Mouse (Mus musculus) fat pad, adult 2 months (tissue): ENCODE data around the gene Idh1.

Source experiments
- DNase-seq: peaks from one replicate; pipeline ENCODE4 v3.0.0-alpha.2; 2011; ENCODE audit warnings: low read depth, low spot score; ENCODE audit errors: extremely low read depth

The Idh1 gene

DNA sequence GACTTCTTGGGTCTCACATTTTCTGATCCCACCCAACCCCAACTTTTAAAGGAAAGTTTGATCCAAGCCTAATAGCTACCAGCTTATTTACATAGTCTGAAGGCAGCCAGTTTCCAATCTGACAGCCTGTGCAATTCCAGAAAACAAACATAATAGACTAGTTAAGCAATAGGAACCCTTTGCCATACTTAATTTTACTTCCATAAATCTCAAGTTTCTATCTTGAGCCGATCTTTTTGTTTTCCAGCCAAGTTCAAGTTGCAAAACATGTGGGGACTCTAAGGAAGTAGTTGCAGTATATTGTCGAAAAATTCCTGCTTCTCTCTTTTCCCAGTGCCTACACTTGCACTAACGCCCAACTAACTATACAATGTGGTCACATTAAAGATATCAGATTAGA is 8.8 kb downstream of the Idh1 start:
- peak; percentile 95 for DNase-seq

DNA sequence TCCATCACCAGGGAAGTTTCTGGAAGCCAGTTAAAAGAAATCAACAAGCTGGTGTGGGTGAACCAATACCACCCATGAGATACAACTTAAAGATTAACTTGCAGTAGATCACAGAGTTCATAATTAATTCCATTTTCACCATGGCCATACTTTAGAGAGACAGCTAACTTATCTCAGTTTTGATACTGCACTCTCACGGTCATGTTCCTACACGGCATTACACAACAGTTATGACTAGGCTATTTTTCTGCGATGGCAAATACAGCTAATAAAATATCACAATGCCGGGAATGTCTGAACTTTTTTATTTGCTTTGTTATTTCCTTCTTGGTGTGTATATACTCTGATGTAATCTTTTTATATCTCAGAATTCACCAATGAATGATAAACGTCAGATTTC is 9.4 kb downstream of the Idh1 start:
- DNase-seq: no peak

DNA sequence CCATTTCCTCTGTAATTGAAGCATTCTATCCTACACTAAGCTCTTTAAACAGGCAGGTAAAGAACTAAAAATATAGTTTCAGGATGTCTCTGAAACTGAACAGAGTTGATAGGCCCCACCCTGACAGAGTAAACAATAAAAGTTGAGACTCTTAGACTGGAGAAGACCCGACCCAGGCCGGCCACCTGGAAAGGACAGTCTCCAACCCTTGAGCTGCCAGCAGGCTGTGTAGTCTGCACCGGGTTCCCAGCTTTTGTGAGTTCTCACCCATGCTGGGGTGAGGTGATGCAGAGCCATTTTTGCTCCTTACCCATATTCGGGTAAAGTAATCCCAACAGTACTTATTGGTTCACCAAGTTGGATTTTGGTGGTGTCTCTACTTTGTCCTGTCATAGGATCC is 10.1 kb downstream of the Idh1 start:
- DNase-seq: no peak

DNA sequence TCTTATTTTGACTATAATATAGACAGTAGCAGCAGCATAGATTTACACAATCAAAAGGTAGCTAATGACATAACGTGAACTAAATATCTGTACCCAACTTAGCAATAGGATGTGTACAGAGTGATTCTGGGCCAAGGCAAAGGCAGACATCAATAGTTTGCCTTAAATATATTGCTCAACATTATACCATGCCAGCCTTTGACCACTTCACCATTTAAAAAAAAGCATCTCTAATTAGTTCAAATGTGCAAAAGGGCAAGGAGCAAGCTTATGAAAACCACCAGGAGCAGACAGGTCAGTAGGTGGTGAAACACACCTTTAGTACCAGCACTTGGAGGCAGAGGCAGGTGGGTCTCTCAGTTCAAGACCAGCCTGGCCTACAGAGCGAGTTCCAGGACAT is 12.6 kb downstream of the Idh1 start:
- DNase-seq: no peak

DNA sequence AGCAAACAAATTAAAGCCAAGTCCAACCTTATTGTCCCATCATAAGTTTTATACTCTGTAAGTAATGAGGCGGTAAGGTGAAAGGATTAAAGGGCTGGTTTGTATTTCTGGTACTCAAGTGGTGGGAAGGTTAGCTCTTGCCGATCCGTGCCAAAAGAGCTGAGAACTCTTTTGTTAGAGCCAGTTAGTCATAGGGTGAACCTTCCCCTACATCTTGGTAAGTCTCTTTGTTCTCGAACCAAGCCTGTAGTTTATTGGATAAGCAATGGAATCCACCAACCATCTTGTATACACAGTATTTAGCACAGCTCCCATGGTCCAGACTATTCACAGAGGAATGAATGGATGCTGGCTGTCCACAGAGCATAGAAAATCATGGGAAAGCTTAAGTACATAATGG is 14.7 kb downstream of the Idh1 start:
- DNase-seq: no peak

DNA sequence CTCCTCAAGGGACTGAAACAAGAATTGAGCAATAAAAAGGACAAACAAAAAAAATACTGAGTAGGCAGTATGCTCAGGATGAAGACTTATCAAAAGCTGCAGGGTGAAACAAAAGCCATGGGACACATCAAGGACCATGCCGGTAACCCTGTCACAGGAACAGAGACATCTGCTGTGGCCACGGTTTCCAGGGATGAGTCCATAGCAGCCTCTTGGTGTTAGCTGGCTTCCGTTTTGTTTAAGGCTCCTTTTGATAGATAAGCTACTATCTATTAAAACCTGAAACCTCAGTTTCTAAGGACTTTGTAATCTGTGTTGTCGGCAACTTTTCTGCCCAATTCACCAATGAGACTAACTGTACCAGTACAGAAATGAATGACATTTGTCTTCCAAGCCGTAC is 16.4 kb downstream of the Idh1 start:
- DNase-seq: no peak

DNA sequence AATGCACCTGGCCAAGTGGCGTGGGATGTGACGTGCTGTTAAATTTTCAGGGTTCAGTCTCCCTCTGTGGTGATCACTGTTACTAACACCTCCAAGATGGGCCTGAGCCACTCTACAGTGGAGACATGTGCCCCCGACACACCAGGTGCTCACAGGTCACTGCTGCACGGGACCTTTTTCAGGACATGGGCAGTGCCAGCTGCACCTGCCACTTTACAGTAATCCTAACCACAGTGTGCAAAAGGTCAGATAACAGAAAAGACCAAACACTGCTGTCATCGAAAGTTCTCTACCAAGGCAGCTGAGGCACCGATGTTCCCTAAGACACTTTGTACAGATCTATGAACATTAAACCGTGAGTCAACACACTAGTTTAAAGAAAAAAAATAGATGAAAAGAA is 16.8 kb downstream of the Idh1 start:
- no peak for DNase-seq

DNA sequence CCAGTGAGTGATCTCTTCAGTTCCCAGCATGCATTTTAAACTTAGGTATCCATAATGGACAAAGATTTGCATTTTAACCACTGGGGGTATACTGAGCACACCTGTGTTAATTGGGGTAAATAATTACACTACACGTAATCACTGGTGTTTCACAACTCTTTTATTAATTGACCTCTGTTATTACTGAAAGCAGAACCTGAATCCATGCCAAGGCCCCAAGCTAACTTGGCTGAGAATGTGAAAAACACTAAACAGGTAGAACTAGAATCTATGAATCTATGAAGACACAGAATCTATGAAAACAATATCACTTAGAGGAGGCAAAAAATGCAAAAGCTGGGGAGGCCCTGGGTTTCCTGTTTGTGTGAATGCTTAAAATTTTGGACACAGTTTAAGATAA is 18.8 kb downstream of the Idh1 start:
- DNase-seq: no peak

DNA sequence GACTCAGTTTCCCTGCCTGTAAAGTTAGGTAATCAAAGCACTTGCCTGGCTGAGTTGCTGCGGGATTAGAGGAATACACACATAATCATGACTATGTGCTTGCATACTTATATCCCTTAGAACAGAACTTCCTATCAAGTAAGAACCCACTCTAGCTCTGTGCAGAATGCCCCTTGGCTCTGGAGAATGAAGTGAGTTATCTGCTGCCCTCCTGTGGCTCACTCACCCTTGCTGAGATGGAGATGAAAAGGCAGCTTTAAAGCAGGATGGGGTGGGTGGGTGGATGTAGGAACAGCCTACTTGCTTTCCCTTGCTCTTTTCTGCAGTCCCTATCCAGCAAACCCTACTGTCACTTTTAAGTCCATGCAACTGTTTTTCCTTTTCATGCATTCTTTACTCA is 24.1 kb downstream of the Idh1 start:
- no peak for DNase-seq

DNA sequence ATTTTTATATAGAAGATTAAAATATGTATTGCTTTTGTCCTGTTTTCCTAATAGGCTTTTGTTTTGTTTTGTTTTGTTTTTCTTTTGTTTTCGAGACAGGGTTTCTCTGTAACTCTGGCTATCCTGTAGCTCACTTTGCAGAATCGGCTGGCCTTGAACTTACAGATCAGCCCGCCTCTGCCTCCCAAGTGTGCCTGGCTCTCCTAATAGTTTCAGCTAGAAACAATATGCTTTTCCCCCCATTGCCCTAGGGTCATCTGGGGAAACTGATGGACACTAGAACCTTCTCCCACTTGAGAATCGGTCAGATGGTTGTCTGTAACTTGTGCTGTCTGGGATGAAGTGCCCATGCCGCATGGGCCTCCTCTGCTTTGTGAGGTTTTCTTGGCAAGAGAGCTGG is 30.2 kb downstream of the Idh1 start:
- no peak for DNase-seq

DNA sequence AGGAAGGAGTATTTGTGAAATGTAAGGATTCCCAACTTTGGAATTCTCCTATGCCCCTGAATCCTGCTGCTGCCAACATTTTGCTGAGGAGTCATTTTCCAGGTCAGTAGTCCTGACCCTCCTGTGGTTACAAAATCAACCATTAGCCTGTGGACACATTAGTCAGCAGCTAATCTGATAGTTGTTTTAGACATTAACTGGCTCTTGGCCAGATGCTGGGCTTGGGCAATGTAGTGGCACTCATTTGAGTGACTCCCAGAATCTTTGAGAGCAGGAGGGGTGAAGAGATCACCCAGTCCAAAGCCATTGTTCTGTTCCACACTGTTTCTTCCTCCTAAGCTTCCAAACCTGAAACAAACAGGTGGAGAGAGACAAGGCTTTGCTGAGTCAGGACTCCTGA is 31.5 kb downstream of the Idh1 start:
- no peak for DNase-seq

DNA sequence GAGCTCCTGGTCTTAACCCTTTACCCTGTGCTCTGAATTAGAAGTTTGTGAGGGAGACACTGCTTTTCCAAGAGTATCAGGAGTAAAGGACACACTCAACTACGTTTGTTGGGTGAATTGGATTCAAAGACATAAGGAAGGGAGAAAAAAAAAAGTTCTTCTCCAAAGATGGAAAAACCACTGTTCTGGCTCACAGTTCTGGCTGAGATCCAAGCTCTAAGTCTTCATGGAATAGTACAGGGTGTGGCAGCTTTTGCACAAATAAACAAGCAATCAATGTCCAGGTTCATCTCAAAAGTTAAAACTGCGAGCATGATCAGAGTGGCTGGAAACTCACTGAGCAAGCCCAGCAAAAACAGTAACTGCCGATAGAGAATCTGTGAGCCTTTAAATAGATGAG is 38.3 kb downstream of the Idh1 start:
- no peak for DNase-seq

DNA sequence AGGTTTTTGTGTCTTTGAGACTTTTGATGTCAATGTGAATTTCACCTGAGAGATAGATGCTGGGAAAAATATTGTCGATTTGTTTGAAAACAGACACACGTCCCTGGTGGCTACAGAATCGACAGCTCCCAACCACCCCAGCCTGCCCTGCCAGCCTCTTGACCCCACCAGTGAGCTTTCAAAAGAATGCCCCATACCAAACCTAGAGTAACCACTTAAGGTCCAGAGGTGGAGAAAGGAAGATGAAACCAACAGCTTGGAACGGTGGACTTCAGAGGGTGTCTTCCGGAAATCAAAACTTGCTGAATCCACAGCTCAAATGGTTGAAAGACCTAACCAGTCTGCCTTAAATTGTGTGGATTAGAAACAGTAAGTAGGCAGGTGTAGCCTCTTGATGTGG is 39.0 kb downstream of the Idh1 start:
- no peak for DNase-seq

DNA sequence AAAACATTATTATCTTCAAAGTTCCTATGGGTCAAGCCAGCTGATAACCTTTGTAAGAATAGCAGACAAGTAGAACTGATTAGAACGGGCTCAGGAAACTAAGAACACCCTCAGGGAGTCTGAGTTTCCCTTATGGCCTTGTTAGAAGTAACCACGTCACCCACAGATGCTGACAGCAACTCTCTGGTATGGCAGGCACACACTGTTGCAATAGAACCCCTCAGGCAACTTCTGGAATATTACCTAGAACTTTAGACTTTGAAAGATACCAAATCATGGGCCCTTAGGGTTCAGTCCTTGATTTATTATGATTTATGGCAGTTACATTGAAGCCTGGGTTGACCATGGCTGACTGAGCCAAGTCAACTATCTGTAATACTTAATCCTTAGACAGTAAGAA is 39.7 kb downstream of the Idh1 start:
- no peak for DNase-seq

DNA sequence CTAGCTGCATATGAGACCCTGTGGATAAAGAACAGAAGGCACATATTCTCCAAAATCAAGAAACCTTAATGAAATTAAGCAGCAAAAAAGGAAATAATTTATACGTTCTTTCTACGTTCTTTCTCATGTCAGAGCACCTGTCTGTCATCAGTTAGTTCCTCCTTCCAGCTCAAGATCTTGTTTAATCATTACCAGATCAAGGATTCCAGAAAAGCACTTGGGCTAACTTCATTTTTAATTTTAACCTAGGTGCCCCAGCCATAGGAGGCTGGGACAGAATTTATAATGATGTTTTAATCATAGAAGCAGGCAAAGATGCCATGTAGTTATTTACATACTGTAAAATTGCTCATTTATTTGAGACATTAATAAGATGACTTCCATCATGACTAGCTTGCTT is 41.5 kb downstream of the Idh1 start:
- no peak for DNase-seq

DNA sequence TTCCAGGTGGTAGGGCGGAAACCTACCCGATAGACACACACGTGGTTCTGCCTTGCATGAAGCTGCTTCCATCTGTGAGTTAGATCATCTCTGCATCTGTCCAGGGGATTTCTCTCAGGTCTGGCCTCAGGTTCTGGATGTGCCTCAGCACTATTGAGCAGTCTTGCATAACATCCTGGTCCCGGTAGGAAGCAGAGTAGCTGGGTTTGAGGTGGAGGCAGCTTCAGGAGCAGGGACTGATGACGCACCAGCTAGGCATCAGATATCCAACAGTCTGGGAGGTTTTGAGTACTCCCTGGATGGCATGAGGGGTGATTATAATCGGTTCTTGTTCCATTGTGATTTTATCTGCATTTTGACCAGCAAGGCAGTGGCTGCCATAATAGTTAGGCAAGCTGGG is 48.7 kb downstream of the Idh1 start:
- DNase-seq: no peak

DNA sequence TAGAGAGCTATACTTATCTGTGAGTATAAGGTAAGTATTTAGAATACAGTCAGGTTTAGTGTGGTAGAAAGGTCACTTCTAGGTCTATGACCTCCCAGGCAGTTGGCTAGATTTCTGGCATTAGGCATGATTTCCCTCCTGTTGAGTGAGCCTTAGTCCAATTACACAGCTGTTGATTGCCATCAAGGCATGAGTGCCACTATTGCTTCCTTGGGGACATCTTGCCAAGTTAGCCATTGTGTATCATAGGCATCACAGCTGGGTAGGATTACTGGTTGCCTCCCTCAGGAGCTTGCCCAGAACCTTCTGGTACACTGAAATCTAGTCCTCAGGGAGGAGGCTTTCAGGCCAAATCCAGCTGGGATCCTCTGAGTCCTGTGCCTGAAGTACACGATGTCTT is 53.5 kb downstream of the Idh1 start:
- DNase-seq: peak; percentile 77

DNA sequence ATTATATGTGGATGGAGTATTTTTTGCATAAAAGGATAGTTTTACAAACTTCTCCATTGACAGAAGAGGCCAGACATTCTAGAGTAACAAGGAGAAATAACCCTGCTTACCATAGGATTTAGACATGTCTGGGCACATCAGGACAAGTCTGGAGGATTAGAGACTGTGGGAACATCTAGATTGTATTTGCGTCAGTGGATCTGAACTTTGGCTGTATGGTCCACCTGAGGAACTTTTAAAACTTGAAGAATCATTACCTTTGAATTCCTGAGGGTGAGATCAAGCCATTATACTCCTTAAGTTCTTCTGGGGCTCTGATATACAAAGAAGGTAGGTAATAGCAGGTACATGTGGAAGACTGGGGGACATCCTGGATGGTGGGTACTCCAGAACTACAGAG is 54.6 kb downstream of the Idh1 start:
- DNase-seq: no peak

DNA sequence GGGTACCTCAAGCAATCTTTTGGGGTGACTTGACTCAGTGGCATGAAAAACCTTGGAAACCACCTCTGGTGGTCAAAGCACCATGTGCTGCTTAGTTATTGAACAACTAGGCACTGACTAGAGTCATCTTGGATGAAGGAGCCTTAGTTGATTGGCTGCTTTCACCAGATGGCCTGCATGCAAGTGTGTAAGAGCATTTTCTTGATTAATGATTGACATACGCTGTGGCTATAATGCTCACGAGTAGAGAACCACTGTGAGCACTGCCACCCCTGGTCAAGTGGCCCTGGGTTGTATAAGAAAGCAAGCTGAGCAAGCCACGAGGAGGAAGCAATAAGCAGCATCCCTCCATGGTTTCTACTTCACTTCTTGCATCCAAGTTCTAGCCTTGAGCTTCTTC is 56.1 kb downstream of the Idh1 start:
- DNase-seq: no peak

DNA sequence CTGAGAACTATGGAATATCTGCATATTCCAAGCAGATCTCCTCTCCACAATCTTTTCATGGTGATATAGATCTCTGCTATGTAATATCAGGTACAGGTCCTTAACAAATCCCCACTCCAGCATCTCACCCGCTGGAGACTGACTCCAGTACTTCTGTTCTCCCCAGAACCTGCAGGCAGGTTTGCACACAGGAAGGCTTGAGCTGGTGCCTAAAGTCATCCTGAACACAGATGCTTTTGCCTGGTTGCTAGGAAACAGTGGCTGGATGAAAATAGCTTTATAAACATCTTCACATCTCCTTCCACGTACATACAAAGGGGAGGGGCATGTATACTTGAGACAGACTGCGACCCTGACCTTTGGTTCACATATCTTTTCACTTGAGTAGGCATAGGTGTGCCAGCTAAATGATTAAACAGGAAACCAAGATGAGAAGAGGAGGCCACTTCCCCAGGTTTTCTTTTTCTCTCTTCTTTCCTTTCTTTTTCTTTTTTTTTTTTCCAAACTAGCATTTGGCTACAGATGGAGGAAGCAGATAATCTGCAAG is 56.6 kb downstream of the Idh1 start:
- DNase-seq: no peak

DNA sequence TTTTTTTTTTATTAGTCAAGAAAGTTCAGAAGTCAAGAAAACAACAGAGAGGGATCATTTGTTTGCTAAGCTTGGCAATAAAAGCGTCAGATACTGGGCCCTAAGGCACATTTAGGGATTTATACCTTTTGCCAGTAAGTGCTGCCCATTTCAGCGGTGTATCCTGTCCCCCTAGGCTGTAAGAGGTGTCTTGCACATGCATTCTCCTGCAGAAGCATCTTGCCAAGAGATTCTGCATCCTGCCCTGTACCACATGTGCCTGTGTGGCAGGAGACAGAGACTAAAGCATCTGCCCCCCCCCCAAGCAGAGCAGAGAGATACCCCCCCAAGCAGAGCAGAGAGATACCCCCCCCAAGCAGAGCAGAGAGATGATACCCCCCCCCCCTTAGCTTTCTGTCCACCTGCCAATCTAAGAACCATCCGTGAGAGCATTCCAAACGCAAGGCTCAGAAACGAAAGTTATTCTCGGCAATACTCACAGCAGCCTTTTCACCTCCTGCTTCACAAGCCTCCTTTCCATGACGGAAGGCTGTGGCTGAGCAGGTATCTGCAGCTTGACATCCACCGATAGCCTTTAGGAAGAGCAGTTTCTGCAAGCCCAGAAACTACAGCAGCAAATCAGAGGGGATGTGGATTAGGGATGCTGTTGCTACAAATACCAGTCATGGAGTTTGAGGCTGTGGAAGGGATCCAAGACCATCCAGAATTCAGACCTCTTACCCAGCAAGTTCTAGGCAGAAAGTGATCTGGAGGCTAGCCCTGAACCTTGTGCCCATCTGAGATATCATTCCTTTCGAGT is 63.5 kb downstream of the Idh1 start, which contains the start of gene D630023F18Rik:
Gene D630023F18Rik, minus strand, starts transcription at position 641 of the 799 bp plus-strand sequence.
- DNase-seq: no peak

DNA sequence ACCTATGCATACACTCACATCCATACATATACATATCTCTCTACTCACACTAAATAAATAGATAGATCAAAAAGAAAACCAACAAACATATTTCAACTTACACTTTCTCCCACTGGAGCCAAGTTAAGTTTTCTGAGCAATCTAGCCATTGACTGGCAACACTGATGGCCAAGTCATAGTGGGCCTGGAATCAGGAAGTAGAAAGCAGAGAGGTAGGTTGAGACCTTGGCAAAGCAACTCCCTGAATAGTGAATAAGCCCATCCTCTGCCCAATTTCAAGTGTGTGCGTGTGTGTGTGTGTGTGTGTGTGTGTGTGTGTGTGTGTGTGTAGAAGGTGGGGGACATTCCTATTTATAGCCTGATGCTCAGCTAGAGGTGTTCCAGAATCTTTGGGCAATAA is 66.9 kb downstream of the Idh1 start, which contains the start of gene Gm28845:
Gene Gm28845, minus strand, starts transcription at position 121 of the 400 bp plus-strand sequence.
- DNase-seq: no peak
